Mouse (Mus musculus): ENCODE data around the gene Slfn3. TPM values are rescaled to one million over a fixed set of nuclear protein-coding genes. Genes with fewer than 3 reads are reported as not detected.
"Not testable (repeated sequence)": the region's sequence is repeated elsewhere in the genome, so short reads cannot be mapped to it uniquely, and the experiment has no call there.

Slfn3 gene
- total RNA-seq (2021) = under 1 TPM; 0.40 to 0.66 TPM
- long read RNA-seq, experiment 1 = 0 reads
- long read RNA-seq, experiment 2 = 0 reads

DNA sequence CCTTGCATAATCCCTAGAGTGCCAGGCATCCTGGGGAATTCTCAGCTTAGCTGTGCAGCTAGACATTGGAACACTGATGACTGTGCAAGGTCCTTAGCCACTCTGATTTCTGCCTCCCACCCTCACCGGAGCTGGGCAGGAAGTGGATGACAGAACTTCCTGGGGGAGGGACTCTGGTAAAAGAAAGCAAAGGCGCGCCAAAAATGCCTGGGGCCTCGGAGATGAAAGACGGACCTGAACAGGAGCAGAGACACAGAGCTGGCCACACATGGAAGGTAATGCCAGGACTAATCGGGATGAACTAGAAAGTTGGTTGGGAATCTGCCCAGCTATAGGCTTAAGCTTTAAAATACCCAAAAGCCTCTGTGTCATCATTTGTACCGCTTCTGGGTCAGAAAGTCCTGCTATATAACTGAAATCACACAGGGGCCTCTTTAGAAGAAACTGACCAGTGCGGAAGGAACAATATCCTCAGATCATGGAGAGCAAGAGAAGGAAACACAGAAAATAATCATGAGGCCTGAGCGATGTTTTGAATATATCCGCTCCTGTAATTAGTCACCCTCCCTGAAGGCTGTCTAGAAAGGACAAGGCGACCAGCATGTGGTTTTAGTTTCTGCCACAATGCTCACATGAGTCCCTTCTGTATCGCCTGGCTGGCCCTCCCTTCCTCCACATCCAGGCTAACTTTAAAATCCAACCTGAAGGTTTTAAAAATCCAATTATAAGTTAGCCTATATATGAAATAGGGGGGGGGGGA is at the start of gene Slfn3:
Gene Slfn3 (plus strand): TSS at position 197 of the 760 bp plus-strand sequence.
- DNase-seq (ENCODE audit: low spot score in 2 of 2) = no peak

DNA sequence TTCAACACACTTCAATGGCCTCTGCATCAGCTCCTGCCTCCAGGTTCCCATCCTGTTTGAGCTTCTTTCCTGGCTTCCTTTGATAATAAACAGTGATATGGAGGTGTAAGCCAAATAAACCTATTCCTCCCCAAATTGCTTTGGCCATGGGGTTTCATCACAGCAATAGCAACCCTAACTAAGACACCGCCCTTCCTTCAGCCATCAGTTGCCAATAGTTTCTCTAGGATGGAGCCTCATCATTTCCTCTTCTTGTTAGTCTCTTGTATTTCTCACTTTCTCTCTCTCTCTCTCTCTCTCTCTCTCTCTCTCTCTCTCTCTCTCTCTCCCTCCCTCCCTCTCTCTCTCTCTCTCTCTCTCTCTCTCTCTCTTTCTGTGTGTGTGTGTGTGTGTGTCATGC is 42.2 kb upstream of the Slfn3 start:
- not testable (repeated sequence) for DNase-seq (ENCODE audit: low spot score in 2 of 2)

DNA sequence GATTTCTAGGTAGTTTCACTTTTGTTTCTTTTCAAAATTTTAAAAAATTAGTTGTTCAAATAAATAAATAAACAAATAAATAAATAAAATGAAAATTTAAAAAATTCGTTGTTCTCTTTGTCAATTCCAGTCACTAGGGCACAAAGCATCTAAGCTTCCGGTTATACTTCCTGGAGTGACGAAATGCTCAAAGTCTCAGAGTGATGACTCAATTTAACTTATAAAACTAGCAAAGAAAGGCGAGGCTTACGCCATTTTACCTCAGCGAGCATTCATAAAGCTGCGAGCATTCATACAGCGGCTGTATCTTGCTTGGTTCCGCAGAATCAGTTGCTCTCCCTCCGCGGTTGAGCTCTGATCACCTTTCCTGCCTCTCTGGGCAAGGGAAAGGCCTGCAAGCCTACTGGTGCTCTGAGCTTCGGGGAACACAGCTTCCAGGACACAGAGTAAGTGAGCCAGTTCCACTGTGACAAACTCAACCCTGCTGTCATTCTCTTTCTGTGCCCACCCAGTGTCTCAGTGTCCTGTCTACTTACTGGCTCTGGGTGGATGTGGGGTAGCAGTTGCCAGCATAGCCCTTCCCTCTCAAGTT is 16.1 kb upstream of the Slfn3 start, which contains the start of gene Slfn4:
Gene Slfn4 (plus strand): TSS at position 239 of the 592 bp plus-strand sequence.
- no peak for DNase-seq (ENCODE audit: low spot score in 2 of 2)

DNA sequence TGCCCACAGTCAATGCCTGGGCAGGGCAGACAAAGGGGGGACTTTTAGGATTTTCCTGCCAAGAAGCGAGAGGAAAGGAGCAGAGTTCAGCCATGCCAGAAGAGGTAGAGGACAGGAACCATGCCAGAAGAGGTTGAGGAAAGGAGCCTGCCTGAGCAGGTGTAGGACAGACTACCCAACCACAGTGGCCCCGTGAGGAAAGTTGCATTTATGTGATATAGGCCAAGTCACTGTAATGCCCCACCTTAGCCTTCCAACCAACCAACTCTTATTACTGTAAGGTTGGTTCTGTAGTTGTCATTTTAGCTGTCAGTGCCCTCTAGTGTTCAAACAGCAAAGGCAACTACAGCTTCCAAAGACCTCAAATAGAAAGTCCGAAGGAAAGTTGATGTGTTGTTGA is 871 bp downstream of the Slfn3 start:
- DNase-seq (ENCODE audit: low spot score in 2 of 2) = no peak

DNA sequence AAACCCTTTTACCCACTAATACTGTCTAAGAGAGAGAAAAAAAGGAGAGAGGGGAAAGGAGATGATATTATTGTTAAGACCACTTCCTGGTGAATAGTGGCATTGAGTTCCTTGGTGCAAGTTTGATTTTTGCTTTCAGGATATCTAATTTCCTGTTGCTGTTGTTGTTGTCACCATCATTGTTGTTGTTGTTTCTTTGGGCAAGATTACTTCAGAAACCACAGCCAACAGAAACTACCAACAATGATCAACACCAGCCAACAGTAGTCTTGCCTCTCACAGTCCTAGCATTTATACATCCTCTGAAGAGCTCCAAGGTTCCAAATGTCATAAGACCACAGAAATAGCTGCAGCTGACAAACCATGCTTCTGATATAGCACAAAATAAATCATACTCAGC is 13.9 kb downstream of the Slfn3 start:
- DNase-seq (ENCODE audit: low spot score in 2 of 2) = no peak

DNA sequence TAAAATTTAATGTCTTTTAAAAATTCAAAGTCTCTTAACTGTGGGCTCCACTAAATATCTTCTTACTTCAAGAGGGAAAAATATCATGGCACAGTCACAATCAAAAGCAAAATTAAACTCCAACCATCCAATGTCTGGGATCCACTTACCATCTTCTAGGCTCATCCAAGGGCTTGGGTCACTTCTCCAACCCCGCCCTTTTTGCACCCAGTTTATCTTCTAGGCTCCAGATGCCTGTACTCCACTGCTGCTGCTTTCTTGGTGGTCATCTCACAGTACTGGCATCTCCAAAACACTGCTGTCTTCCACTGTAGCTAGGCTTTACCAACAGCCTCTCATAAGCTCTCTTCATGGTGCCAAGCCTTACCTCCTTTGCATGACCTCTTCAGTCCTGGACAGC is 25.0 kb downstream of the Slfn3 start:
- DNase-seq (ENCODE audit: low spot score in 2 of 2) = no peak

DNA sequence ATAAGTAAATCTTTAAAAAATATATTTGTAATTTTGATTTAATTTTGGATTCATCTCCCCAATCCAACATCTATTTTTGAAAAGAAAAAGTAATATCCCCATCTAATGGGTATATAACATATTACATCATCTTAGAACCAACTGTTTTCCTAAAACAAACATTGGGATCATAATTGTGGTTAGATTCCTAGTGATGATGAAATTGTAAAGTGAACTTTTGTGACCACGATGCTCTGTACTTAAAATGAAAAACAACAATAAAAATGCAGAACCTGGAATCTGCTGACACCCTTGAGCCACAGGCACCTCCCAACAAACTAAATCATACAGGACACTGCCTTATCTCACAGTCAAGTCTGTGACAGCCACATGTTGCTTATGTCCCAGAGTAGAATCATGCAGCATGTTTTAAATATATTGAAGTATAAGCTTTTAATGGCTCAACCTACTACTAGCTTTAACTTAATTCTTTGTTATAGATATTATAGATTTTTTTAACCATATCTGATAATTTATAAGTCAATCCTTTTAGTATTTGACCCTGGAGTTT is 30.3 kb downstream of the Slfn3 start:
- no peak for DNase-seq (ENCODE audit: low spot score in 2 of 2)

DNA sequence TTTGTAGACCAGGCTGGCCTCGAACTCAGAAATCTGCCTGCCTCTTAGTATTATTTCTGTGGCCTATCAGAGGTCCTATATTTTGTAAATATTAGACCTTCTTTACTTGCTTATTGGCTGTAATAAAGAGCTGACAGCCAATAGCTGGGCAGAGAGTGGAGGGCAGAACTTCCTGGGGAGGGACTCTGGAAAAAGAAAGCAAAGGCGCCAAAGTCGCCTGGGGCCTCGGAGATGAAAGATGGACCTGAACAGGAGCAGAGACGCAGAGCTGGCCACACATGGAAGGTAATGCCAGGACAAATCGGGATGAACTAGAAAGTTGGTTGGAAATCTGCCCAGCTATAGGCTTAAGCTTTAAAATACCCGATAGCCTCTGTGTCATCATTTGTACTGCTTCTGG is 32.2 kb downstream of the Slfn3 start:
- no peak for DNase-seq (ENCODE audit: low spot score in 2 of 2)

DNA sequence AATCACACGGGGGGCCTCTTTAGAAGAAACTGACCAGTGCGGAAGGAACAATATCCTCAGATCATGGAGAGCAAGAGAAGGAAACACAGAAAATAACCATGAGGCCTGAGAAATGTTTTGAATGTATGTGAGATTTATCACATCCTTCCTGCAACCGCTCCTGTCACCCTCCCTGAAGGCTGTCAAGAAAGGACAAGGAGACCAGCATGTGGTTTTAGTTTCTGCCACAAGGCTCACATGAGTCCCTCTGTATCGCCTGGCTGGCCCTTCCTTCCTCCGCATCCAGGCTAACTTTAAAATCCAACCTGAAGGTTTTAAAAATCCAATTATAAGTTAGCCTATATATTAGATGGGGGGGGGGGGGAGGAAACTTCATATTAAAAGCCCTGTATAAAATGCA is 32.7 kb downstream of the Slfn3 start:
- not testable (repeated sequence) for DNase-seq (ENCODE audit: low spot score in 2 of 2)

DNA sequence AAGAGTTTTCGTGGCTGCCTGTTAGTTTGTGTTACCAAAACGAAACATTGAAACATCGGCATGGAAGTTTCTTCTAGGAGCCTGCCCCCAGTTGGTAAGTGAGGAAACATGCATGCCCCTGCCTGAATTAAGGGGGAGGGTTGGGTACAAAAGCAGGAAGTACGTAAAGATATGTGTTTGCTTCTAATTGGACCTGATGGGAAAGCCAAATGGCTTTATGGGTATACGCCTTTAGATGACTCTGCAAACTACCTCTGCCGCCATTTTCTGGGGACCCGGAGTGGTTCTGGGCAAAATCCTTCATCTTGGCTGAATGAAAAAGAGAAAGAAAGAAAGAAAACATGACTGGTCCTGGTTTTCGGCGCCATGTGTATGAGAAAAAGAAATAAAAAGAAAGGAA is 33.1 kb downstream of the Slfn3 start:
- no peak for DNase-seq (ENCODE audit: low spot score in 2 of 2)

DNA sequence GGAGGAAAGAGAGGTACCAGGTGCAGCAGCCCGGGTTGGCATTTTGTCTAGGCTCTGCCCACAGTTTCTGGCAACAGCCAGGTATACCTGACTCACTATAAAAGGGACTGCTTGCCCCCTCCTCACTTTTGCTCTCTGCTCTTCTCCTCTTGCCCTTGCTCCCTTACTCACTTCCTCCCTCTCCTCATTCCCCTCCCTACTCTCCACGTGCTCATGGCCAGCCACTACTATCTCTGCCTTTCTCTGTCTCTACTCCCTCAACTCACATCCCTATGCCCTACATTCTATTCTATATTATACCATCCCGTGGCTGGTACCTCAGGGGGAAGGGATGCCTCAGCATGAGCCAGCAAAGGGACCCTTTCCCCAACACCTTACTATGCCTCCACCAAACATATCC is 33.6 kb downstream of the Slfn3 start:
- DNase-seq (ENCODE audit: low spot score in 2 of 2) = no peak

DNA sequence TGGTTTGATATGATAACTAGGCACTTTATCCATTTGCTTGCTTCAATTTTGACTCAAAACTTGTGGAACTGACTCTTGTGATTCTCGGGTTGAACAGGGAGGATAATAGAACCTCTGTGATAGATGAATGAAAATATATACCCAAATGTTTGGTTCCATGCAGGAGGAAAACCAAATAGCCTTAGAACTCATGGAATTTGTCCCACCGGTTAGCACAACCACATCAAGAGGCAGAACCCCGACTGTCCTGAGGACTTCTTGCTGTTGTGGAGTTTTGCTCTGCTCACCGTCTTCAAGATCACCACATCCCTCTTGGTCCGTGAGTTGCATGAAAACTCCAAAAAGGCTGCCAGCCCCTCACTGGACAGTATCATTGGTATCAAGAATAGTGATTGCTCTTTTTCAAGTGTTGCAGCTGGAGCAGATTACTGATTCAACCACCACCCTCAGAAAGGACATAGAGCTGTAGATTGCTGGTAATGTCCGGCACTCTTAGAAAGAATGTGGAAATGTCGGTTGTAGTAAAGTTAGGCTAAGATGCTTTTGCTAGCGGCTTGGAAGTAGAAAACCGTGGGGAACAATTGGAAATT is 34.3 kb downstream of the Slfn3 start:
- DNase-seq (ENCODE audit: low spot score in 2 of 2) = no peak

DNA sequence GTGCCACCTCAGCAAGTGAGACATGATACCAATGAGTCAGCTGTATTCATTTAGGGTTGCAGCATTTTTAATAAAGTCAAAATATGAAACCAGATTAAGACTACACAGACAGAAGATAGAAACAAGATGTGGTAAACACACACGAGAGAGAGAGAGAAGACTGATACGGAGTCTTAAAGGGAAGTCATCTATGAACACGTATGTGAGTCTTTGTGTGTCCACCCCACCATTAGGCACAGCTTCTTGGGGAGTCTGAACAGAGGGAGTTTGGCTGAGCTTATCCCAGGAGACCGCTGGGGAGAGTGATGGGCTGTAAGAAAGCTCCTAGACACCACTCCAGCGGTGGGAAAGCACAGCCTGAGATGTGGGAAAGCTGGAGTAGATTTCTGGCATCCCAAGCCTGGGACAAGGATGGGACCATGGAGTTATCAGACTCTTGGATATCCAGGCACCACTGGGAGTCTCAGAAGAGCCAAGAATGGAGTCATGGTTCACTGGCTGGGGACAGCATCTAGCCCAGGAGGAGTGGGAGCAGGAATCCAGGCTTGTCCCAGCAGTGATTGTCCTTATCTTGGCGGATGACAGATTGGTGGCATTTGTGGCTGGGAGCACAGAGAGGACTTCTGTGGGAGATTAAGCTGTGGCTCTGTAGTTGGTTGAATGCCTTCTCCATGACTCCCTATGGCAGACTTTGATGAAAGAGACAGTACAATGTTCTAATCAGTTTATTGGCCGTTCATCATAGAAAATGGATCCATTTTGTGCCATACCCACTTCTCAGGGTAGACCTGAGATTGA is 37.0 kb downstream of the Slfn3 start:
- no peak for DNase-seq (ENCODE audit: low spot score in 2 of 2)

DNA sequence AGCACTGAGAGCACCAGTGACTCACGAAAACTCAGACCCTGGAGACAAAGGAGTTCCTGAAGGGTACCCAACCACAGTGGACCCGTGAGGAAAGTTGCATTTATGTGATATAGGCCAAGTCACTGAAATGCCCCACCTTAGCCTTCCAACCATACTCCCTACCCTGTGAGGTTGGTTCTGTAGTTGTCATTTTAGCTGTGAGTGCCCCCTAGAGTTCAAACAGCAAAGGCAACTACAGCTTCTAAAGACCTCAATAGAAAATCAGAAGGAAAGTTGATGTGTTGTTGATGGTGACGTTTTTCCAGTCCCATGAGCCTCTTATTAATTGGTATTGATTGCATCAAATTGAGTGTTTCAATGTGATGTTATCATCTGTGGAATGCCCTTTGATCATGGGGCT is 39.8 kb downstream of the Slfn3 start:
- DNase-seq (ENCODE audit: low spot score in 2 of 2) = no peak

DNA sequence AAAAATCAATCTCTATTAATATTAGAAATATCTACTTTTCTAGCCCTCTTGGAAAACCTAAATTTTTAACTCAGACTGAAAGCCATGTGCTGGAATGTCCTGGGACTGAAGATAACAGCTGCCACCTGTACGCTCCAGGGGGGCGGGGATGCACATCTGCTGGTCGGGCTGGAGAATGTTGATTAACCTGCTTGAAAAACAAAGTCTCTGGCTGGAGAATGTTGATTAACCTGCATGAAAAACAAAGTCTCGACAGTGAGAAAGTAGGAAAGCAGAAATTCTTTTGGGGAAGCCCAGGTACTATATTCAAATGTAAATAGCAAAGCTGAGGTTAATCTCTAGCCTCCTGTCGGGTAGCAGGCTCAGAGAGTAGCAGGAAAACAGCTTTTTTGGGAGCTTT is 42.5 kb downstream of the Slfn3 start:
- DNase-seq (ENCODE audit: low spot score in 2 of 2) = not testable (repeated sequence)

DNA sequence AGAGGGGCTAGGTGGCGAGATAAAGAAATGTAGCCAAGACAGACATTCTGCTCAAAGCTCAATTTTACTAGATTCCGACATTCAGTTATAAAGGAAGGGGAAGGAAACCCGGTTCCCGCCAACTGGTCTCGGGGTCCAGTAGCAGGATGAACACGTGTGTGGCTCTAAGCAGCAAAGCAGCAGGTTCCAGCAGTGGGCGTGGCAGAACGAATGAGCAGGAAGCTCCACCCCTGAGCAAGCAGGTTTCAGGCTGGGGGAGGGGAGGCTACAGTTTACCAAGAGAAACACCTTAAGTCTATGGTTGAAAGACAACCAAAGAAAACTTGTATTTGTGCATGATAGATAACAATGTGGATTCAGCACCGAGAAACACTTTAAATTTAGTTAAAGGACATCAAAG is 46.3 kb downstream of the Slfn3 start:
- DNase-seq (ENCODE audit: low spot score in 2 of 2) = not testable (repeated sequence)

DNA sequence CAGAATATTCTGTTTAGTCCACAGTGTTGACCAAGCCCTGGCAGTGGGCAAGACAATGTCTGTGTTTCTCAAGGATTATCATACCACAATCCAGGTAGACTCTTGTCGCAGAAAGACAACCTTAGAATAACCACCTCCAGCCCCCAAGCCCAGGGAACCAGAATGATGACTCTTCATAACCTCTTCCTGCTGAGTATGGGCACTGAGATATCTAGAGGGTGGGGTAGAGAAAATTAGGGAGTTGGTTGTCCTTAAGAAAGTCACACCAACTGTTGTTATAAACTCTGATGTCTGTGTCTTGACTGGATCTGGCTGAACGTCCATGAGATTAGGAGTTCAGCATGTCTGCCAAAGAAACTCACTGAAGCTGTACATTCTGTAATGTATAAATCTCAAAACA is 47.3 kb downstream of the Slfn3 start:
- no peak for DNase-seq (ENCODE audit: low spot score in 2 of 2)

DNA sequence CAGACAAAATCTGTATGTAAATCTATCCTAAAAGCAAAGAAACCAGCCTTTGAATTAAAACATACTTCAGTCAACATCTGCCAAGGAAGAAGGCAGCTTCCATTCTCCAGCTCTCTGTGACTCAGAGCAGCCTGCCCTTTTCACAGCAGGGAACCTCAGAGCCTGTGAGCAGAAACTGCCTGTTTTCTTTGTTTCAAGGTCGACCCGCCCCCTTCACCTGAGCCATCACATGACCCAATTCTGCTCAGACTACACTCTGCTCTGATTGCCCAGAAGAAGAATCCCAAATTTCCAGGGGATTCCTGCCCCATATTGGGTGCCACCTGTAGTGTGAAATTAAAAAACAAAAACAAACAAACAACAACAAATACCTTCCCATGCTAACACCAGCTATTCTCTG is 48.7 kb downstream of the Slfn3 start:
- no peak for DNase-seq (ENCODE audit: low spot score in 2 of 2)

DNA sequence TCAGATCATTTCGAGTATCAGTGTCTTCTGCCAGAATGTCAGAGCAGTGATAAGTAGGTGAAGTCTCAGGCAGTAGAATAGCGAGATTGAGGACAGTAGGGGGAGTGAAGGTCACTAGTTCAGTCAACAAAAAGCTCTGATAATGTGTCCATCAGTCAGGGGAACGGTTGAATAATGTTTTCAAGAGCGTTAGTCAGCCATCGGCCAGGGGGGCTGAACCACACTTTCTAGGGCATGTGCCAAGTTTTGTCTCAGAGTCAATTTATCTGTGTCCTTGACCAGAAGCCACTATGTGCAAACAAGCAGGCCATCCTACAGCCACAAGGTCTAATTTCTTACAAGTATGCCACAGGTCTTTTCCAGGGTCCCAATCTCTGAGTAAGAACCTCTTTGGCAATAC is 66.1 kb downstream of the Slfn3 start:
- DNase-seq (ENCODE audit: low spot score in 2 of 2) = not testable (repeated sequence)

DNA sequence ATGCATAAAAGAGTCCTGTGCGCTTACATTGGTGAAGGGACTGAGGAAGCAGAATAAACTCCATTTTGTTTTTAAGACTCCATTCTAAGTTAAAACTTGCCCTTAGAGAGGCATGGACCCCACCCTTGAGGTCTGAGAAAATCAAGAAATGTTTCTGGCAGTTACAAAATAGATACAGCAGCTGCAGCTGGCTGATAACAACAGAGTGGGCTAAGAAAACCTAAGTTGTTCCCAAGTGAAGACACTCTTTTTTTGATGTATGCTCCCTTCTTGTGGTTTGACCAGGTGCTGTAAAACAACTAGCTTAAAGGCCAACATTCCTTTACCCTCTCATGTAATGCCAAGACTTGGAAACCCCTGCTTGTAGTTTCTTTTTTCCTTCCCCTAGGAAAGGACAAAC is 71.5 kb downstream of the Slfn3 start:
- no peak for DNase-seq (ENCODE audit: low spot score in 2 of 2)

DNA sequence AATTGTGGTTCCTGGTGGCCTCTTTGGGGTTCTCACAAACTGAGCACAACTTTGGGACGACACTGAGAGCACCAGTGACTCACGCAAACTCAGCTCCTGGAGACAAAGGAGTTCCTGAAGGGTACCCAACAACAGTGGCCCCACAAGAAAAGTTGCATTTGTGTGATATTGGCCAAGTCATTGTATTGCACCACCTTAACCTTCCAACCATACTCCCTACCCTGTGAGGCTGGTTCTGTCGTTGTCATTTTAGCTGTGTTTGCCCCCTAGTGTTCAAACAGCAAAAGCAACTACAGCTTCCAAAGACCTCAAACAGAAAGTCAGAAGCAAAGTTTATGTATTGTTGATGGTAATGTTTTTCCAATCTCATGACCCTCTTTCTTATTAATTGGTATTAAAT is 72.0 kb downstream of the Slfn3 start:
- DNase-seq (ENCODE audit: low spot score in 2 of 2) = no peak

All from left cerebral cortex, adult 18-20 months (tissue).